Mouse (Mus musculus) central nervous system, embryonic 14 days (tissue): ENCODE measurements around the gene Rrm1. TPM values are rescaled to one million over a fixed set of nuclear protein-coding genes. Genes with fewer than 3 reads are reported as not detected.

ENCODE experiments used
- polyA plus RNA-seq: library from polyadenylated mRNA; depleted of rRNA; stranded (reverse); fragments of >200 nt; gene quantifications from 2 replicates; pipeline ENCODE4 v1.2.3, GENCODE M21; 2012; rRNA removed

The Rrm1 gene
- polyA plus RNA-seq: 56.1 and 67.0 TPM in 2 replicates

DNA sequence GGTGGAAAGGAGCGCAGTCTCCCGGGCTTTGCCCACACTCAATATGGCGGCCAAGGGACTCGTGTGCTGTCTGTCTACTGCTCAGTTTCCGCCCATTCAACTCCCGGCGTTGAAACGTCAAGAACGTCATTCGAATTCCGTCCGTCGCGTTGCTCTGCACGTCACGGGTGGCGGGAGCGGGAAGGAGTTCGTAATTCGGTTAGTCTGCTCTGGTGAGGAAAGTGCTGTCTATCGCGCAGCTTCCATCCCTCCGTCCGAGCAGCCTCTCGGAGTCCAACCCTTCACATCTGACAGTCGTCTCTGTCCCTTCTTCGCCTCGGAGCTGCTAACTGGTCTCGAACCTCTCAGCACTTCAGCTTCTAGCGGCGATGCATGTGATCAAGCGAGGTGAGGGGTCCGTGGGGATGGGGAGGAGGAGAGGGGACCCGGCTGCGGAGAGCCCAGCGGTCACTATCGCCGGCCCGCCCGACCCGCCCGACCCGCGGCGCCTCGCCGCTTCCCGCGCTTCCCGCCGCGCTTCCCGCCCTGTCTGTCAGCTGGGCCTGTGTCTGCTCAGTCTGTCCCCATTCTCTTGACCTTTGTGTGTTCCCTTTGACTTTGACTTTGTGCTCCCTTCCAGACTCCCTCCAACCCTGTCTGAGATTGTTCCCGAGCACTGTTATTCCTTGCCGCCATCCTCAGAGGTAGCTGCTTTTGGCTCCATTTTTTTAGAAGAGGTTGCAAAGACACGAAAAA lies at the start of gene Rrm1:
Rrm1 (plus strand) TSS at position 39 of the 735 bp plus-strand sequence.

GRCm38 (mm10) chr7:102481579-102481978 lies 40.1 kb downstream of the Rrm1 start, which contains the start of gene Olfr543:
Olfr543 (minus strand) TSS chr7:102481679.

DNA sequence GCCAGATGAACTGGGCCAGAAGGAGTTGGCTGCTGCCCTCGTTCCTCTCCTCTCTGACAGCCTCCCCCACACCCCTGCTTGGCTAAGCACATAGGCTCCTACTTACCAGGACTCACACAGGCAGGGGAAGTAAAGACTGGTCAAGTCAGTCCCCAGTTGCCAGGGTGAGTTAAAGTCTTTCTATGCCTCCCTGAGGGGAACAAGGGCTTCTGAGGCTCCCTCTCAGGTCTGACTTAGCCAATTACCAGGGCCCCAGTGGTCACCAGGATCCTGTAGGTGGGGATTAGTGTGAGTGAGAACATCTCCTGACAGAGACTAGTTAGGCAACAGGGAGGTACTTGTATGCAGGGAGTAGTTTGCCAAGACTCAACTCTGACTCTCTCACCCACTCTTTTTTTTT lies 46.7 kb downstream of the Rrm1 start, which contains the start of gene Olfr544:
Olfr544 (minus strand) TSS at position 153 of the 400 bp plus-strand sequence.

DNA sequence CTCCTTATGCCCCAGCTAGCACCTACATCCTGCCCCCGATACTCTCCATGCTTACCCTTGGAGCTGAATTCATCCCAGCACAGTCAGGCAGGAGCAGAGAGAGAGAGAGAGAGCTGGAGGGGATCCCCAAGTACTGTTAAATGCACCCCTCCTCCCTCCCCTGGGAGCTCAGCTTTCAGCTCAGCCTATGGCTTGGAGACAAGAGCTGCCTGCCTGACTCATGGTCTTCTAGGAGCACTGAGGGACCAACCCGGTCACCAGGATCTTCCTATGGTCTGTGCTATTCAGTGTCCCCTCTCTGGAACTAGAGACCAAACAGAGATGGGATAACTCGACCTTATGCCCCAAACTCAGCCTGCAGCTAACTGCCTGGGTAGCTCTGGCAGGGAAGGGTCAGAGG lies 58.0 kb downstream of the Rrm1 start, which contains the start of gene Olfr545:
Olfr545 (minus strand) TSS at position 101 of the 400 bp plus-strand sequence.

Other genes starting within 250 kb of the Rrm1 start
- 21.1 and 22.0 TPM in 2 replicates for gene Nup98, start 231.5 kb upstream of the Rrm1 start, polyA plus RNA-seq
- 46.1 and 46.4 TPM in 2 replicates for gene Pgap2, start 231.5 kb upstream of the Rrm1 start, polyA plus RNA-seq
- gene Rhog, start 185.6 kb upstream of the Rrm1 start, polyA plus RNA-seq: 12.7 and 19.3 TPM in 2 replicates
- gene Stim1, start 173.9 kb upstream of the Rrm1 start, polyA plus RNA-seq: 16.5 and 23.0 TPM in 2 replicates
- gene Olfr543, start 40.0 kb downstream of the Rrm1 start, polyA plus RNA-seq: not detected in 2 replicates
- gene Olfr544, start 46.6 kb downstream of the Rrm1 start, polyA plus RNA-seq: not detected in 2 replicates
- not detected in 2 replicates for gene Olfr545, start 57.9 kb downstream of the Rrm1 start, polyA plus RNA-seq
- not detected in 2 replicates for gene Olfr547, start 93.1 kb downstream of the Rrm1 start, polyA plus RNA-seq
- not detected in 2 replicates for gene Olfr548-ps1, start 99.2 kb downstream of the Rrm1 start, polyA plus RNA-seq
- not detected in 2 replicates for gene Olfr549, start 108.2 kb downstream of the Rrm1 start, polyA plus RNA-seq
- 2.2 and 3.0 TPM in 2 replicates for gene Trim21, start 123.8 kb downstream of the Rrm1 start, polyA plus RNA-seq
- not detected in 2 replicates for gene Olfr550, start 129.7 kb downstream of the Rrm1 start, polyA plus RNA-seq
- not detected in 2 replicates for gene Olfr551, start 150.2 kb downstream of the Rrm1 start, polyA plus RNA-seq
- 0.01 TPM in 1 of 2 replicates, not detected in the other for gene Olfr552, start 156.1 kb downstream of the Rrm1 start, polyA plus RNA-seq
- gene Olfr553, start 176.5 kb downstream of the Rrm1 start, polyA plus RNA-seq: not detected in 2 replicates
- not detected in 2 replicates for gene Olfr554, start 196.7 kb downstream of the Rrm1 start, polyA plus RNA-seq
- not detected in 2 replicates for gene Olfr555, start 217.1 kb downstream of the Rrm1 start, polyA plus RNA-seq
- not detected in 2 replicates for gene Olfr556, start 223.2 kb downstream of the Rrm1 start, polyA plus RNA-seq
- 14.8 and 22.7 TPM in 2 replicates for gene Trim68, start 245.6 kb downstream of the Rrm1 start, polyA plus RNA-seq